Mouse (Mus musculus): Measurements from ENCODE around the gene Rps29. TPM values are rescaled to one million over a fixed set of nuclear protein-coding genes. Genes with fewer than 3 reads are reported as not detected.
"Not testable (repeated sequence)": the region's sequence is repeated elsewhere in the genome, so short reads cannot be mapped to it uniquely, and the experiment has no call there.

Gene Rps29
- 1,274 and 1,279 TPM in 2 replicates for polyA plus RNA-seq (2015; fragmentation: Nextera tagmentation; extraction: Ambion mirVana)

- ATAC-seq = peak; percentile 97
- WGBS (ENCODE audit: insufficient replicate concordance) = under 1% methylated on average over 57 of the region's 68 CpGs
- Histone ChIP-seq H3K9ac (replicated peaks) (peak within 1 kb of the TSS; percentile 93), H3K4me2 (ENCODE audit: low read depth, low read length) (peak within 1 kb of the TSS; percentile 77), H3K4me3 (ENCODE audit: low read depth, low read length) (peak within 1 kb of the TSS; percentile 83), H3K4me1 (ENCODE audit: insufficient read depth) (peaks cover 15% of the 10 kb centered on the region), H3K36me3 (replicated peaks; ENCODE audit: insufficient read depth, low read length) (peaks cover 12% of the 10 kb centered on the region), H3K27ac (ENCODE audit: low read depth) (peak within 1 kb of the TSS; percentile 97)
- not testable (repeated sequence) for H3K9me3 ChIP-seq (ENCODE audit: low read length); H3K27me3 ChIP-seq (ENCODE audit: insufficient read depth, low read length)
- peak; percentile 98 for DNase-seq
These were observed at the start of gene Rps29 for GRCm38 (mm10) chr12:69158765-69159577. Rps29 (minus strand) TSS chr12:69159186.

- Histone ChIP-seq H3K4me1 (ENCODE audit: insufficient read depth) (no peaks in the 10 kb centered on the region), H3K9ac (replicated peaks) (no peak overlapping the region), H3K36me3 (replicated peaks; ENCODE audit: insufficient read depth, low read length) (peaks cover 29% of the 10 kb centered on the region), H3K27me3 (ENCODE audit: insufficient read depth, low read length) (no peaks in the 10 kb centered on the region), H3K4me2 (ENCODE audit: low read depth, low read length) (no peak overlapping the region), H3K9me3 (ENCODE audit: low read length) (no peaks in the 10 kb centered on the region), H3K4me3 (ENCODE audit: low read depth, low read length) (no peak overlapping the region), H3K27ac (ENCODE audit: low read depth) (no peak overlapping the region)
- DNase-seq (no peak), ATAC-seq (no peak)
- TF ChIP-seq EP300 (IDR thresholded peaks at IDR 0.05; ENCODE audit: low read depth) = no peak
- peak; percentile 50 for TF ChIP-seq CTCF (IDR thresholded peaks at IDR 0.05; ENCODE audit: low read depth)
- 87% methylated on average over 2 of the region's 2 CpGs for WGBS (ENCODE audit: insufficient replicate concordance)
These were observed 49.5 kb upstream of the Rps29 start for GRCm38 (mm10) chr12:69208520-69208919.

GRCm38 (mm10) chr12:69207926-69208325, 48.9 kb upstream of the Rps29 start:
- Histone ChIP-seq H3K4me1 (ENCODE audit: insufficient read depth) (no peaks in the 10 kb centered on the region), H3K27ac (ENCODE audit: low read depth) (no peak overlapping the region), H3K4me3 (ENCODE audit: low read depth, low read length) (no peak overlapping the region), H3K4me2 (ENCODE audit: low read depth, low read length) (no peak overlapping the region), H3K36me3 (replicated peaks; ENCODE audit: insufficient read depth, low read length) (peaks cover 28% of the 10 kb centered on the region), H3K9ac (replicated peaks) (no peak overlapping the region), H3K27me3 (ENCODE audit: insufficient read depth, low read length) (no peaks in the 10 kb centered on the region), H3K9me3 (ENCODE audit: low read length) (no peaks in the 10 kb centered on the region)
- TF ChIP-seq CTCF (IDR thresholded peaks at IDR 0.05; ENCODE audit: low read depth) (no peak), EP300 (IDR thresholded peaks at IDR 0.05; ENCODE audit: low read depth) (no peak)
- 97% methylated on average over 7 of the region's 7 CpGs for WGBS (ENCODE audit: insufficient replicate concordance)
- no peak for ATAC-seq
- DNase-seq = no peak

- Histone ChIP-seq H3K27ac (ENCODE audit: low read depth) (no peak overlapping the region), H3K4me1 (ENCODE audit: insufficient read depth) (no peaks in the 10 kb centered on the region), H3K4me3 (ENCODE audit: low read depth, low read length) (no peak overlapping the region), H3K36me3 (replicated peaks; ENCODE audit: insufficient read depth, low read length) (peaks cover 30% of the 10 kb centered on the region), H3K9ac (replicated peaks) (no peak overlapping the region), H3K4me2 (ENCODE audit: low read depth, low read length) (no peak overlapping the region), H3K9me3 (ENCODE audit: low read length) (no peaks in the 10 kb centered on the region), H3K27me3 (ENCODE audit: insufficient read depth, low read length) (no peaks in the 10 kb centered on the region)
- no peak for TF ChIP-seq EP300 (IDR thresholded peaks at IDR 0.05; ENCODE audit: low read depth)
- no peak for TF ChIP-seq CTCF (IDR thresholded peaks at IDR 0.05; ENCODE audit: low read depth)
- DNase-seq = no peak
- no peak for ATAC-seq
- 83% methylated on average over 8 of the region's 8 CpGs for WGBS (ENCODE audit: insufficient replicate concordance)
These were observed 48.4 kb upstream of the Rps29 start for GRCm38 (mm10) chr12:69207396-69207795.

GRCm38 (mm10) chr12:69204052-69204833, 45.3 kb upstream of the Rps29 start, which contains the start of gene Gm49384:
Gm49384 (minus strand) TSS chr12:69204267.
- H3K27me3 ChIP-seq (ENCODE audit: insufficient read depth, low read length) = no peaks in the 10 kb centered on the region
- H3K36me3 ChIP-seq (replicated peaks; ENCODE audit: insufficient read depth, low read length) = peaks cover 39% of the 10 kb centered on the region

GRCm38 (mm10) chr12:69198985-69199384, 40.0 kb upstream of the Rps29 start:
- Histone ChIP-seq H3K36me3 (replicated peaks; ENCODE audit: insufficient read depth, low read length) (peaks cover 31% of the 10 kb centered on the region), H3K9ac (replicated peaks) (no peak overlapping the region), H3K4me1 (ENCODE audit: insufficient read depth) (peaks cover 17% of the 10 kb centered on the region), H3K27me3 (ENCODE audit: insufficient read depth, low read length) (no peaks in the 10 kb centered on the region), H3K4me2 (ENCODE audit: low read depth, low read length) (peak overlapping the region; percentile 97), H3K27ac (ENCODE audit: low read depth) (no peak overlapping the region), H3K9me3 (ENCODE audit: low read length) (no peaks in the 10 kb centered on the region), H3K4me3 (ENCODE audit: low read depth, low read length) (no peak overlapping the region; the same call in 1 of the 2 replicates)
- DNase-seq = no peak
- no peak for ATAC-seq
- TF ChIP-seq CTCF (IDR thresholded peaks at IDR 0.05; ENCODE audit: low read depth) (no peak), EP300 (IDR thresholded peaks at IDR 0.05; ENCODE audit: low read depth) (no peak)

More at GRCm38 (mm10) chr12:69204052-69204833, 45.3 kb upstream of the Rps29 start, which contains the start of gene Gm49384:
- TF ChIP-seq EP300 (IDR thresholded peaks at IDR 0.05; ENCODE audit: low read depth) (no peak), CTCF (IDR thresholded peaks at IDR 0.05; ENCODE audit: low read depth) (no peak)
- ATAC-seq = no peak
- Histone ChIP-seq H3K4me3 (ENCODE audit: low read depth, low read length) (no peak within 1 kb of the TSS), H3K9me3 (ENCODE audit: low read length) (no peaks in the 10 kb centered on the region), H3K27ac (ENCODE audit: low read depth) (no peak within 1 kb of the TSS), H3K4me1 (ENCODE audit: insufficient read depth) (no peaks in the 10 kb centered on the region), H3K4me2 (ENCODE audit: low read depth, low read length) (no peak within 1 kb of the TSS), H3K9ac (replicated peaks) (no peak within 1 kb of the TSS)
- DNase-seq = no peak
- 84% methylated on average over 16 of the region's 16 CpGs for WGBS (ENCODE audit: insufficient replicate concordance)

All from liver, postnatal 0 days (tissue).